Mouse (Mus musculus): ENCODE data around the gene Lrmda.

Gene Lrmda

DNA sequence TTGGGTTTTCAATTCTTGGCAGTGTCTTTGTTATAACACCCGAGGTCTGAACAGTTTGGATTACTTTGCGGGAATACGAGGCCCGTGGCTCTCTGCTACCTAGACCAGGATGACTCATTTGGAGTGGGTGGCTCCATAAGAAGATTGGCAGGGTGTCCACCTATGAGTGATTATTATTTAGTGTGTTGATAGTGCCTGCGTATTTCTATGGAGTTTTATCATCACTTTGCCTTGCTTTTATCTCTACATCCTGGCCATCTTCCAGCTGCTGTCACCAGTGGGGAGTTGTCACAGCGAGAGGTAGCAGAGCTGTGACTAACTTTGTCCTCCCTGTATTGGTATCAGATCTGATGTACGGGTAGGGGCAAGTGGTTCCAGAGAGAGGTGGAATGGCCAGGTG is 393.7 kb downstream of the Lrmda start:
- DNase-seq (ENCODE audit: low read depth): no peak

DNA sequence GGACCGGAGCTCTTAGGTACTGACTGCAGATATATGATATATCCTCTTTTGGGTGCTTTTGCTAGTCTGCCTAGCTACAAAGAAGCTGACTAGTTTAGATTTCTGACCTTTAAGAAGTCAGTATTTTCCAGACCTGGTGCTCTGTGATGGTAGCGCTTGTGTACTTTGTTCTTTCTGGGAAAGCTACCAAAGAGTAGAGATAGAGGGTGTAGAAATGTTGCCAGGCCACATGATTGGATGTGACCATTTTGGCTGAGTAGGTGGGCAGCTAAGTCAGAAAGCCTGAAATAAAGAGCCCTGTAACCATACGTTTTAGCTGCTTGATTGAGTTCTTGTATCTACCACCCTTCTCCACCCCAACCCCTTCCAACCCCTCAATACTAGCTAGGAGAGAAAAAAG is 398.2 kb downstream of the Lrmda start:
- DNase-seq (ENCODE audit: low read depth): no peak

DNA sequence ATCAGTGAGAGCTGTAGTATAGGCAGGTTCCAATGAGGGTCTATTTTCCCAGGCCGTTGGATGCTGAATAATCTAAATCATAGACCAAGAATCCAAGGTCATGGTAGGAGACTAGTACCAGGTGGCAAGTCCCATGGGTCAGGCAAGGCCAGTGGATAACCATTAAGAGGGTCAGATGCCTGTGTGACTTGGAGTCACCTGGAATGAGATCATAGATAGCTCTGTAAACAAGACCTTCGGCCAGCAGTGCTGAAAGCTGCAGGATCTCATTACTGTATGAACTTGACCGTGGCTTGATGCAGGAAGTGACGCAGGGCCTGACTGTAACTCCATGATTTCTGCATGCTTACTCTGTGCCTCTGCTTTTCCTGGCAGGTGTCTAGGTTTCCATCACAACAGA is 402.2 kb downstream of the Lrmda start:
- no peak for DNase-seq (ENCODE audit: low read depth)

DNA sequence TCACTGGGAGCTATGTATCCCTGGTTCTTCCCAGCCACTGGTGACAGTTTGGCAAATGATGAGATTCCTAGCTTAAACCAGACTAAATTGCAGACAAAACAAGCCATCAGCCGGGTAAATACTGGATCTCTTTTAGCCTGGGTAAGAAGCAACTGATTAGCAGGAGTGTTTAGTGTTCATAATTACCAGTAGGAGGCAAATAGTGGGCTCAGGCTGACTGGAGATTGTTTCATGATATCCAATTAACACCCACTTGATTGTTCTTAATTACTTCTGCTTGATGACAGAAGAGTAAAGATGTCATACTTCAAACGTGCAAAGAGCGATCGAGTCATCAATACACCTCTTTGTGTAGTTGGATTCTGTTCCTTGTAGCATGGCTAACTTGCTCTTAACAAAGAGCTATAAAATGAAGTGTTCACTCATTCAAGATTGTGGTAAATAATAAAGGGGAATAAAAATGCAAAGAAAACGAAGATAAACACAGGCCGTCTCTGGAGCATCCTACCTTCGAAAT is 405.6 kb downstream of the Lrmda start:
- DNase-seq (ENCODE audit: low read depth): no peak

DNA sequence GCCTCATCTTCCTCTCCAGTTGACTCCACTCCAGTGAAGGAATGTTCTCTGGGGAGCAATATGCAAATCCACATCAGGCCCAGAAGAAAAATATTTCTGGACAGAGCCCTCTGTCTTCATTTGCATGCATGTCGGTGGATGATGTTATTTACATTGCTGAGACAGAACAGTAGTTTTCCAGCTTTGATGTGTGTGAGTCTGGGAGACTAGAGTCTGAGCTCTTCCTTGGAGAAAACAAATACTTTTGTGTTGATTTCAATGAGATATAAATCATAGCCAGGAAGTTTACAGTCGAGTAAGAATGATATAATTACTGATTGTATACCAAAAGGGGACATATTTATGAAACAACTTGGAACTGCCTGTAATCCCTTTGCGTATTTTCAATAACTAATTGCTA is 415.9 kb downstream of the Lrmda start:
- DNase-seq (ENCODE audit: low read depth): no peak

DNA sequence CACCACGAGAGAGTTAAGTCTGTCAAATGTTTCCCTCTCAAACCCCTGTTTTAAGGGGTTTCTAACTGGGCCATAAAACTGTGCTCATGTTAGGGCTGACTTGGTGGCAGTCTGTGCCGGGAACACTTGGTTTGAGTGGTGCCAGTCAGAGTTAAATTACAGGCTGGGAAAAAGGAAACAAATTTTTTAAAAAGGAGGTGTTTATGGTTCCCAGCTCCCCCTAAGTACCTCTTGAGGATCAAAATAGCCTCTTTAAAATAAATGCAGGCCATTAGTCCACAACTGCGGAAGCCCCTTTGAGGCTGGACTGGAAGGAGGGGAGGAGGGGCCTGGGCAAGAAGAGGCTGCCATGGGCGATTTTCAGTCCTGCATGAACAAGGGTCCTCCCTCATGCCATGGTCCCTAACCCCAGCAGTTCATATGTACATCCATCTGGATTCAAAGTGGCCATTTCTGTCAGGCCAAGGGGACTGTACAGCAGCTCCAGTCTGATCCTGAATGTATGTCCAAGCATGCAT is 416.4 kb downstream of the Lrmda start:
- no peak for DNase-seq (ENCODE audit: low read depth)

DNA sequence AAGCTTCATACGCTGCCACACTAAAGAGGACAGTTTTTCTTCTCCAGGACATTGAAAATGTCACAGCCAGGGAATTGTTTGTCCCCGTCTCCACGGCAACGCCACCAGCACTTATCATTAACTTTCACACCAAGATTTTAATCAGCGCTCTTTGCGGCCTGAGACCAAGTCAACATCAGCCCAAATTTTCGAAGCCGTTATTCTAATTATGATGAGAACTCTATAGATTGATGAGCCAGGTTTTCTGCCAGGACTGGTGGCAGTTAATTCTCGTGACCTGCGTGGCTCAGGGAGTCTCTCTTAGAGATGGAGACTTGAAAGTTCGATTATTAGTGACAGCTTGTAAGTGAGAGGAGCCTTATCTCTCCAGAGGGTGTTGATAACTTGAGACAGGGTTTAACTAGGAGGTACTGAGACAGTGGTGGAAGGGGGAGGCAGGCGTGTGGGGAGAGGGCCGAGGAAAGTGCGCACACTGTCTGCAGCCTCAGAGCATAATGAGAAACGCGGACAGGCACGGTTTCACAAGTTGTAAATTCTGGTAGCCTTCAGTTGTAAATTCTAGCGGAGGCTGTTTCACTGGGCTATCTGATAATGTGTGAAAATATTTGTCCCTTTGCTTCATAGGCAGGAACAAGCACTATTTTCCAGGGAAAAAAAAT is 421.0 kb downstream of the Lrmda start:
- DNase-seq (ENCODE audit: low read depth): no peak

DNA sequence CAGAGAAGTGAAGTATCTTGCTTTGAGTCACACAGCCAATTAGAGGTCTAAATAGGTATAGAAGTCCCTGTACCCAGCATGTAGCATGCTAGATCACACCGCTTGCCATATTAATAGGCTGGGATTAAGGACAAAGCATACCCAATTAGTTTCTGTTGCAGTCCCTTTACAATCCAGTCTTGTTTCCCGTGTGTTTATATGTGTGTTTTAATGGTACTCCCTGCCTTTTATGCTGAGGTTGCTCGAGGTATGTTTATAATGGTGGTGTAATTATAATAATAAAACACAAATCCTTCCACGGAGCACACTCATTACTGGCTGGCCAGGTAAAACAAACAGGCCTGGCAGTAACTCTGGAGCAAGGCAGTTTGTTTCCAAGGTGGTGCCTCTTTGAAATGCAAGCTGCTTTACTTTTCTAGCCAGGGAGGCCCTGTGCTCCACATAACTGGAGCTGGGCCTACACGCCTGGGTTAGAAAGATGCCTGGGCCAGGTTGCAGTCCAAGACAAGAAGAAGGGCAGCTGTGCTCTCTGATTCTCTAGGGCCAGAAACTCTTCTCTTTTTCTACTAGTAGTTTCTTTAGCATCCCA is 422.4 kb downstream of the Lrmda start:
- no peak for DNase-seq (ENCODE audit: low read depth)

DNA sequence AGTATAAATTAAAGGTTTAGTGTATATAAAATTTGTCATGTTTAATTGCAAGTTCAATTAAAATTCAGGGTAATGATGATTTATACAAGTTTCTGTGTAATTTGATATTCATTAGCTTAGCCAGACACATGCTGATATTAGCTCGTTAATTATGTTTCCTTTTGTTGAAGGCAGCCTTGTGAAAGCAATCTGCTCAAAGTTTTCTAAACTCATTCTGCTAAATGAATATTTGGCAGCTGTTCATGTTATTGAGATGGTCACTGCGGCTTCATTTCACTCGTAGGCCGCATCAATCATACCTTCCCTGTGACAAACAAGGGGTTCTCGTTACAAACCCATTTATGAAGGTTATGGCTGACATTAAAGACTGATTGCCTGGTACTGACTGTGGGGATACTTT is 423.2 kb downstream of the Lrmda start:
- DNase-seq (ENCODE audit: low read depth): no peak

DNA sequence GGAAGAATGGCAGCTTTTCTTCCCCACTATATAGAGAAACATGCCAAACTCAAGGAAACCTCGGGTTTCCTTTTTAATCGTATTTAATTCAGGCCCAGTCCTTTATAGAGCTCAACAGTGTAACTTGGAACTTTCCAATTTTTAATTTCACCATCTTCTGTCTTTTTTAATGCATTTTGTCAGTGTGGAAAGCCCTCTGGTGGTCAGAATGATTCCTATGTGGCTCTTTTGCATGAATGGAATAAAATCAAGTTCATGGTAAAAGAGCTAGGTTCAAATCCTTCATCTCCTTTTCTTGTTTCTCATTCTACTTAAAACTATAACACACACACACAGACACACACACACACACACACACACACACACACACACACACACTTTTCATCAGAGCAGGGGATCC is 425.0 kb downstream of the Lrmda start:
- DNase-seq (ENCODE audit: low read depth): no peak

DNA sequence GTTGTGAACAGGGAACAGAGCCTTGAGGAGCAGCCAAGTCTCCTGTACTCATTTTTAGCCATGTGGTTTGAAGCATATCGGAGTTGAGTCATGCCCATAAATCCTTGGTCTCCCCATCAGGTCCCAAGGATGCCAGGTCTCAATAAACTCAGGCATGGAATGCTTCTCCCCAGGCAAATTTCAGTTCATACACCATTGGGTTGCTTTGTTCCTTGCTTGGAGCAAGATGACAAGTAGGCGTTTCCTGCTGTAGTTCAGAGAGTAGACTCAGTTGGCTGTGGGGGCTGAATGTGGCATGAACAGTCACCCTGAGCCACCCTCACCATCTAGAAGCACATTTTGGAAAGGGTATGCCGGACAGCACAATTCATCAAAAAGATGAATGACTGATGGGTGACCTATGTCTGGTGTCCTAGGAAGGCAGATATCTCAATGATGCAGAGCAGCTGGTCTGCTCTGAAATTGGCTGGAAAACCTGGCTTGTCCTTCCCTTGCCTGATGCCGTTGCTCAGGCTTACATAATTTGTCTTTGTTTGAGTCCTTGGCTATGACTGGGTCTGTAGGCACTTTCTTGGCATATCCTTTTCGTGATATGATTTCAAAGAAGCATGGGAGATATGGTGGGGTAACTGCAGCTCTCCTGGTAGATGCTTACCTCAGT is 425.8 kb downstream of the Lrmda start:
- no peak for DNase-seq (ENCODE audit: low read depth)

DNA sequence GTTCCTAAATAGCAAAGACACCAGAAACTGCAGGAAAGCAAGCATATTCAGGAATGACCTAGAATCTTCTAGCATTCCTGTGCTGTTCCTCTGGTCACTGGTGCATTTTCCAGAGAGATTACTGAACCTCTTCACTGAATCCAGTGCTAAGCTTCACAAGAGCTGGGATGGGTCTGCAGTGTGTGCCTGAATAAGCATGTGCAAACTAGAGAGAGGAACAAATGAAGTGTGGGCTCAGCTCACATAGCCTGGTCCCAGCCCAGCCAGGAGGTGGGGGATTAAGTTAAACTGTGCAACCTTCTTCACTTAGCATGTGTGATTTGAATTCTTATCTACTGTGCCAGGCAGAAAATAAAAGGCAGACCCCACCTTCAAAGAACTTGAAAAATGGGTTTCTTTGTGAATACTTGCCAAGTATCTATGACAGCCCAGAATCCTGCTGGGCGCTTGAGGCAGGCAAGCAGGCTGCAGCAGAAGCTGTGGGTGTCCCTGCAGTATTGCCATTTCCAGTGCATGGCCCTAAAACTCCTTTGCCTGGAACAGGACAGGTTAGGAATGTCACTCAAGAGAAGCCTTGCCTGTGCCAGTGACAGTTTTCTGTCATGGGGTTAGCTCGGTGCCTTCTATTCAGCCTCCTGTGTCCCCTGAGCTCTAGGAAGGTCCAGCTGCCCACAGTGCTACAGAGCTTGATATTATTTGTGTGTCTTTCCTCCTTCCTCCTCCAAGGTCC is 426.5 kb downstream of the Lrmda start:
- DNase-seq (ENCODE audit: low read depth): no peak

DNA sequence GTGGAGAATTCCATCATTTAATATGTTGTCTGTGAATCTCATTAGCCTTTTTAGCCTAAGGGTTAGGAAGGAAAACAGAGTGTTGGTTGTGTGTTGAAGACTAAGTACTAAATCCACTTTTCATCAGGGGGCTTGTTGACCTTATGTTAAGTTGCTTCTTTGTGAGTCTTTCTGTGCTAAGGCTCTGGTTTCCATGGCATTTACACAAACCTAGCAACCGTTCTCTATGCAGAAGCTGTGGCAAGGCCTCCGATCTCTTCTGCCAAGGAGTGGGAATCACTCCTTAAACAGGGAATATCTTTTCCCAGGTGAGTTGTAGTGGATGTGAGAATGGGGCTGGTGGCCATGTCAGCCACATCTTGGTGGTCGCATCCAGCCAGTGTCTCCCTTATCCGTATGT is 432.1 kb downstream of the Lrmda start:
- DNase-seq (ENCODE audit: low read depth): no peak

DNA sequence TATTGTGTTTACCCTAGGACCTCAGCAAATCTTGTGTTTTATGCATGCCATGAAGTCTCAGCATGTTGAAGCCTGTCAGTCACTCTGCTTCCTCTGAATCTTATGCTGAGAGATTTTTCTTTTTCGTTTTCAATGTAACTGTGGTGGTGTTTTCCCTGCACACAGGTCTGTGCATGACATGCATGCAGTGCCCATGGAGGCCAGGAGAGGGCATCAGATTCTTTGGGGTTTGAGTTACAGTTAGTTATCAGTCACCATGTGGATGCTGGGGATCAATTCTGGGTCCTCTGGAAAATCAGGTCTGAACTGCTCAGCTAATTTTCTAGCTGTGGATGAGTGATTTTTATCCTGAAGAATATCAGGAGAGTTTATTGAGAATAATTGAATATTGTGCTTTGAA is 444.8 kb downstream of the Lrmda start:
- no peak for DNase-seq (ENCODE audit: low read depth)

DNA sequence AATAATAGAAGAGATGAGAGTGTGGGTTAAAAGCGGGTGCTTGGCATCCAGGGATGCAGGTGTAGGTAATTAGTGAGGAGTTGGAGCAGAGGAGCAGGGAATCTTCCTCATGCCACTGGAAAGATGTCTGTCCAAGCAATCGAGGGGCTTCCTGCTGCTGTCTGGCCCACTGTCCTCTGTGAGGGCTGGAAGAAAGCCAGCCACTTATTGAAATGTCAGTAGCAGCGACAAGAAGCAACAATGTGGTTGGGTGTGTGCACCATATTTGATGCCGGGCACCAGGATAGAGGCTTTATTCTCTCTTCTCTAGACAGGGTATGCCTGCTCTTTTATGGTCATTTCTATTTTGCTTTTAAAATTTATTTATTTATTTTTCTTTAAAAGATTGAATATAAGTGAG is 451.5 kb downstream of the Lrmda start:
- no peak for DNase-seq (ENCODE audit: low read depth)

DNA sequence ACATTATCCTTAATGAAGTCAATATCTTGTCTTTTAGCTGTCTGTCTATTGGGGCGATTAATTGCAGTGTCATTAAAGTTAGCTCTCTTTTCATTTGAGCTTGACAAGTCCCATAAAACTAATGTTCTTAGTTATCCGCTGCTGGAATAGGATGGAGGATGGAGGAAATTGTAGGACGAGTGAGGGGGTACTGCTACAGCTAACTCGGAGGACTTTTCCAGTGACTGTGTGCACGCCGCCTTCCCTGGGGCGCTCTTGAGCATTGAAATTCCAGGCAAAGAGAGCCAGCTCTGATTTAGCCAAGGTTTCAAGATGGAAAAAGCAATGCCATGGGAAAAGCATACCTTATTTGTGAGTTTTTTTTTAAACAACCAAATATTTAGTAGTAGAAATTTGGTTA is 453.9 kb downstream of the Lrmda start:
- no peak for DNase-seq (ENCODE audit: low read depth)

DNA sequence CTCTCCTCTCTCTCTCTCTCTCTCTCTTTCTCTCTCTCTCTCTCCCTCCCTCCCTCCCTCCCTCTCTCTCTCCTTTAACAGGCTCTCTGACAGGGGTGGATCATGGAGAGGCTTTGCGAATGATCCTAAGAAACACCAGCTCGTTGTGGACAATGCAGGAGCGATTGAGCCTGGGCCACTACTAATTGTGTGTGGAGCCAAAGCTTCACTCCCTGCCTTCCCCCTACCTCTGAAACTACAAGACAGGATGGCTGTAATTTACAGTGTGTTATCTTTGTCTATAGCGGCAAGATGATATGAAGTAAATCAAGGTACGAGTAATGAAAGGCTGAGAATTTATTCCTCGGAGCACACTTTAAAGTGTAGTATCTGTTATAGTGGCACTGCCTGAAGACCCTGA is 454.5 kb downstream of the Lrmda start:
- DNase-seq (ENCODE audit: low read depth): no peak

DNA sequence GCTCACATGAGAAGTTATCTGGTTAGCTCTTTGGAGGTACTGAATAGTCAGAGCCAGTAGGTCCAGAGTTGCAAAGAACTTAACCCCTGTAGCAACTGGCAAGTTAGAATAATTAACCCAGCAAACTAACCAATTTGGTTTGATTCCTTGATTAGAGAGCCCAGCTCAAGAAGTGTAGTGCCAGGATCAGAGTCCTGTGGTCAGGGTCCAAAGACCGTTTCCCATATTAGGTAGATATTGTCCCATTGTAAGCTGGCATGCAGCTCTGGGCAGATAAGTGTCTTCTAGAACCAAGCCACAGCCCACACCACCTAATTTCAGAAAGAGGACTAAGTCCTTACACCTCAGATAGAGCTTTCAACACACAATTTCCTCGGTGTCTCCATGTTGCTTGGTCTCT is 473.8 kb downstream of the Lrmda start:
- DNase-seq (ENCODE audit: low read depth): no peak

DNA sequence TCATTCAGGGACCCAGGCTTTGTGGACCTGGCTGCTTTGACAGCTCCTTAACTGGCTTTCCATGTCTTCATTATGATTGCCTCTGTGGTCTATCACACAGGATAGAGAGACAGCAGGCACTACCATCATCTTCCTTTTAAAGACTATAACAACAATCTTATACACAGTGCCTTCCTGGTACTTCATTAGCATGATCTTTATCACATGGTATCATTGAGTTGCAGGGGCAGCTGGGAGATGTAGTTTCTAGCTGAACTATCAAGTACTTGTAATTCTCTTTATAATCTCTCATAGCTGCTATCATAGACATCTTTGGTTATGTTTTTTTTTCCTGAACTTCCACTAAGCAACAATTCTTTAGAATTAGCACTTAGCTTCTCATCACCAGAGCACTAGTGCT is 474.8 kb downstream of the Lrmda start:
- DNase-seq (ENCODE audit: low read depth): no peak

DNA sequence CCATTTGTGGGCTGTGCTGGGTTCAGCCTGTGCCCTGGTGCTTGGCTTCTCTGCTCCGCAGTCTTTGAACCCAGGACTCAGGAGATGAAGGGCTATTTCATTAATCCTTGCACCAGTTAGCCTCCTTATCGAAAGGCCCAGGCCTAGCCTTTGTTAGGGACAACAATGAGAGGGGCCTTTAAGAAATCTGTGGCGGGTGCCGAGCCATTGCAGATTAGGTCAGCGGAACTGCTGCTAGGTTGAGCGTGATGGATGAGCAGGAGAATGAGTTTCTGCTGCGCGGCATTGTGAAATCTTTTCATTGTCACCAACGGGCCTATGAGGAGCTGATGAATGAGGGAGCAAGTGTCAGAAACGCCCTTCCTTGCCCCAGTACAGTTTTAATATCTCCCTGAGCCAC is 475.4 kb downstream of the Lrmda start:
- no peak for DNase-seq (ENCODE audit: low read depth)

DNA sequence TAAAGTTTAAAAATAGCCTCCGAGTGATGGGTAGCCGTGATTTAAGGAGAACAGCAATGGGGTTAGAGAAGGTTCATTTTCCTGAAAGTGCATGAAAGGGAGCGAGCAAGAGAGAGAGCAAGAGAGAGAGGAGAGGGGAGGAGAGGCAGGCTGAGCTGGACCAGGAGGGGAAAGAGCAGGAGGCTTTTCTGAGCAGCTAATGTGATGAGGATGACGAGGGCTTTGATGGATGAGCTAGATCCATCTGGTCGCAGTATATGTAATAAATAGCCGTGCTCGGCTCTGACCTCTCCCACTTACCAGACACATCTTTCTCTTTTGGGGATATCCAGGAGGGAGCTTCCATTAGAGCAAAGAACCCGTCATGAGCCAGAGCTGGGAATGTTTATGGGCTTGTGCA is 475.8 kb downstream of the Lrmda start:
- DNase-seq (ENCODE audit: low read depth): no peak

DNA sequence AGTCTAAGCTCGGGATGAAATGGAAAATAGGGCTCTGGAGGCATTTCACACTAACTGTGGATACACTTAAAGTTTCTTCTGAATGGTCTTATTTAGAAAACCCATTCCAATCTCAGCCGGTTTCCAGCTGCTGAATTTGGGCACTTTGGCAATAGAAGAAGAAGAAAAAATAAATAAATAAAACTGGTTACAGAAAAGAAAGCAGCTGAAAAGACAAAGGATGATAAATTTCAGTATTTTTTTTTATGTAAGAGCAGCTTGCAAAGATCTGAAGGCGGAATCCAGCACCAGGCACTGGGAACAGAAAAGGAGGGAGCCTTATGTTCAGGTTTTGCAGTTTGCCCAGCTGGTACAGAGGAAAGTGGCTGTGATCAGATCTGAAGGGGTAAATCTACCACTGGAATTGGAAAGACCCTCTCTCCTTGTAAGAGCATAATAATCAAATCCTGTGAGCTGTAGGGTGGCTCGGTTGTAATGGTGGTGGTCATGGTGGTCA is 478.2 kb downstream of the Lrmda start:
- no peak for DNase-seq (ENCODE audit: low read depth)
